Mouse (Mus musculus): ENCODE measurements at regions not wholly inside any gene's neighbourhood (a gene's known extent, or its start where the extent isn't known, plus 50 kb on each side); places are given as distances from the start of the nearest gene placed in this dataset.
A peak's percentile ranks its signal among the peaks of the same experiment; 100 is the strongest.

DNA sequence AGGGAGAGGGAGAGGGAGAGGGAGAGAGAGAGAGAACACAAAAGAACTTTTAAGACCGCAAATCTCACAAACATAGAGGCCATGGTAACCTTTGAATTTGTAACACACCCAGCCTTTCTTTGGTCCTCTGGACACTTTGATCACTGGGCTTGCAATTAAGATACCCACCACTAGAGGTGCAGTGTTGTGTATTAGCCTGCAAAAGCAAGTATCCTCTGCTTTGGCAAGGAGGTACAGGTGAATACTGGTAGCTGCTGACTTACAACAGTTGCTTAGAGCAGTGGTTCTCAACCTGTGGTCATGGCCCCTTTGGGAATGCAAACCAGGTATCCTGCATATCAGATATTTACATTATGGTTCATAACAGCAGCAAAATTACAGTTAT, 90.3 kb upstream of the Map1b start:
- peak; percentile 48; the same call in 1 of the 2 replicates for TF ChIP-seq CTCF (IDR thresholded peaks at IDR 0.05; ENCODE audit: low read depth)
- TF ChIP-seq EP300 (IDR thresholded peaks at IDR 0.05; ENCODE audit: low read depth), result no peak
